Mouse (Mus musculus): ENCODE results near the gene Pgpep1l. TPM values are rescaled to one million over a fixed set of nuclear protein-coding genes. Genes with fewer than 3 reads are reported as not detected.

The Pgpep1l gene
- total RNA-seq, 2 experiments from 2014 or later: 5.6 to 6.5 TPM

GRCm38 (mm10) chr7:68221677-68222230 lies 42.3 kb downstream of the Pgpep1l start:
- DNase-seq (ENCODE audit: low spot score in 2 of 2): no peak

- DNase-seq (ENCODE audit: low spot score in 2 of 2): no peak
These were observed 45.2 kb downstream of the Pgpep1l start for GRCm38 (mm10) chr7:68218879-68219278.

GRCm38 (mm10) chr7:68215522-68216070 lies 48.4 kb downstream of the Pgpep1l start:
- peak in 1 of 2 experiments; percentile 67 for DNase-seq (ENCODE audit: low spot score in 2 of 2)

GRCm38 (mm10) chr7:68213842-68214241 lies 50.2 kb downstream of the Pgpep1l start:
- DNase-seq (ENCODE audit: low spot score in 2 of 2): no peak

- no peak for DNase-seq (ENCODE audit: low spot score in 2 of 2)
These were observed 52.1 kb downstream of the Pgpep1l start for GRCm38 (mm10) chr7:68211883-68212282.

GRCm38 (mm10) chr7:68210417-68210816 lies 53.6 kb downstream of the Pgpep1l start:
- no peak for DNase-seq (ENCODE audit: low spot score in 2 of 2)

GRCm38 (mm10) chr7:68209039-68209438 lies 55.0 kb downstream of the Pgpep1l start:
- no peak for DNase-seq (ENCODE audit: low spot score in 2 of 2)

- no peak for DNase-seq (ENCODE audit: low spot score in 2 of 2)
These were observed 58.1 kb downstream of the Pgpep1l start for GRCm38 (mm10) chr7:68205776-68206427.

GRCm38 (mm10) chr7:68199609-68200008 lies 64.4 kb downstream of the Pgpep1l start:
- DNase-seq (ENCODE audit: low spot score in 2 of 2): no peak

- DNase-seq (ENCODE audit: low spot score in 2 of 2): no peak
These were observed 69.9 kb downstream of the Pgpep1l start for GRCm38 (mm10) chr7:68193958-68194695.

- no peak for DNase-seq (ENCODE audit: low spot score in 2 of 2)
These were observed 74.2 kb downstream of the Pgpep1l start for GRCm38 (mm10) chr7:68189691-68190456.

- DNase-seq (ENCODE audit: low spot score in 2 of 2): no peak
These were observed 74.8 kb downstream of the Pgpep1l start for GRCm38 (mm10) chr7:68189211-68189610.

Other genes with a start within 250 kb of the Pgpep1l start
- 1 to 10 TPM; 1.0 to 1.3 TPM for gene Fam169b, start 9.6 kb upstream of the Pgpep1l start, total RNA-seq (2021)